ENCODE assay signal across 13 mouse cellular contexts in the genomic region with DNA sequence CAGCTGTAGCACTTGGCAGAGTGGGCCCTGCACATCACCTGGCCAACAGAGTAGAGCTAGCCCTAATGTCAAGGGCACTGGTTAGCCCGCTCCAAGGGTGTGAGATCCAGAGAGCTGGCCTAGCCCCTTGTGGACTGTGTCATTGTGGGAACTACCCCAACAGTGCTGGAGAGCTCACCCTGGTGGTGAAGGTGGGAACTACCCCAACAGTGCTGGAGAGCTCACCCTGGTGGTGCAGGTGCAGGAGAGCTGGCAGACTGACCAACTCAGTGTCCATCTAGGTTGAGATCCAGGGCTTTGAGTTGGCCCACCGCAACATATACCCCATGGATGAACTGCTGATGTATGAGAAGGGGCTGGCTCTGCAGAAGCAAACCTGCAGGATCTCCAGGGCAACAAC.
DNase-seq lines count a peak whose midpoint lies in the region; ATAC-seq and TF ChIP-seq lines count a peak whose summit lies in the region.
"Had no signal": no experiment of that assay in that cellular context is flagged by ENCODE, and none has a peak within 500 bp of the region (broad histone marks: within the 10 kb centered on the region; RNA-seq: fewer than 3 reads in every experiment).

No protein-coding gene starts in this region.

- peak; percentile 24; the same call in 1 of the 2 replicates for TF ChIP-seq CTCF in lung, adult 2 months (IDR thresholded peaks at IDR 0.05; ENCODE audit: insufficient read depth, low read length)

- 97% methylated on average over 2 of the region's 2 CpGs for WGBS in lung, adult 2 months
- WGBS in midbrain, embryonic 13.5 days, result 93% methylated on average over 2 of the region's 2 CpGs

- no peaks in the 10 kb centered on the region for H3K36me3 ChIP-seq in midbrain, embryonic 13.5 days
- H3K36me3 ChIP-seq: forebrain, embryonic 10.5 days; limb, embryonic 12.5 days; midbrain, embryonic 10.5 days had no signal

- no peak for TF ChIP-seq POLR2A in lung, adult 2 months (IDR thresholded peaks at IDR 0.05; ENCODE audit: borderline replicate concordance, extremely low read depth, low read depth, low read length)

- no peak overlapping the region for H3K9ac ChIP-seq in midbrain, embryonic 13.5 days (replicated peaks)
- H3K9ac ChIP-seq: limb, embryonic 12.5 days had no signal

- no peak overlapping the region for H3K4me3 ChIP-seq in lung, adult 2 months (replicated peaks; ENCODE audit: extremely low read depth, low read depth, low read length)
- H3K4me3 ChIP-seq in midbrain, embryonic 13.5 days (replicated peaks), result no peak overlapping the region
- H3K4me3 ChIP-seq: forebrain, embryonic 10.5 days; limb, embryonic 12.5 days; midbrain, embryonic 10.5 days had no signal

- no peaks in the 10 kb centered on the region; the same call in 1 of the 2 replicates for H3K4me1 ChIP-seq in lung, adult 2 months (ENCODE audit: control insufficient read depth, insufficient read depth, low read length)
- peaks cover 12% of the 10 kb centered on the region for H3K4me1 ChIP-seq in midbrain, embryonic 13.5 days (replicated peaks)
- H3K4me1 ChIP-seq: limb, embryonic 12.5 days had no signal

- H3K27ac ChIP-seq in midbrain, embryonic 13.5 days, result no peak overlapping the region
- H3K27ac ChIP-seq: forebrain, embryonic 10.5 days; limb, embryonic 12.5 days; midbrain, embryonic 10.5 days had no signal

- no peak overlapping the region for H3K4me2 ChIP-seq in midbrain, embryonic 13.5 days (replicated peaks)
- H3K4me2 ChIP-seq: limb, embryonic 12.5 days had no signal

- intact Hi-C loops in heart, postnatal 25 days (cut with DNase I), result no loop called here

- no peaks in the 10 kb centered on the region for H3K9me3 ChIP-seq in midbrain, embryonic 13.5 days
- H3K9me3 ChIP-seq: forebrain, embryonic 10.5 days; limb, embryonic 12.5 days; midbrain, embryonic 10.5 days had no signal

- H3K27me3 ChIP-seq in midbrain, embryonic 13.5 days, result no peaks in the 10 kb centered on the region
- H3K27me3 ChIP-seq: limb, embryonic 12.5 days had no signal

- no peak for ATAC-seq in midbrain, embryonic 13.5 days

- DNase-seq in heart, adult 11 months, result peak; percentile 77
- no peak for DNase-seq in heart, postnatal 25 days (ENCODE audit: low spot score)
- no peak for DNase-seq in lung, adult 2 months
- no peak for DNase-seq in lung, adult 18-20 months
- DNase-seq in ES-CJ7 (ENCODE audit: low read depth, low spot score), result peak; percentile 18
- DNase-seq in kidney, postnatal 25 days, result peak; percentile 36 to 43
- DNase-seq in c-Kit-positive CD71-positive TER-119-positive erythroid progenitor cells, embryonic 14.5 days (ENCODE audit: low spot score), result no peak
- DNase-seq: gastrocnemius, postnatal 10 days; heart, postnatal 10 days had no signal

Comparison
In these comparisons a context has a peak if more than half of its experiments do, and no peak if none do; other contexts are left out.
1. DNase-seq: peak in heart, adult 11 months (single experiment), ES-CJ7 (single experiment) and kidney, postnatal 25 days (2 of 2); none in heart, postnatal 25 days (single experiment), lung, adult 2 months (single experiment), lung, adult 18-20 months (0 of 2) and c-Kit-positive CD71-positive TER-119-positive erythroid progenitor cells, embryonic 14.5 days (single experiment).